Mouse (Mus musculus): ENCODE measurements around the gene Churc1.
"Not testable (repeated sequence)": the region's sequence is repeated elsewhere in the genome, so short reads cannot be mapped to it uniquely, and the experiment has no call there.

Gene Churc1

GRCm38 (mm10) chr12:76792540-76792939, 27.2 kb downstream of the Churc1 start:
- DNase-seq (ENCODE audit: low spot score in 2 of 2): not testable (repeated sequence)

GRCm38 (mm10) chr12:76795350-76795749, 30.0 kb downstream of the Churc1 start, which contains the start of gene Gpx2:
Gene Gpx2, minus strand, starts transcription at chr12:76795554.
- DNase-seq (ENCODE audit: low spot score in 2 of 2): no peak

- no peak for DNase-seq (ENCODE audit: low spot score in 2 of 2)
Observed at GRCm38 (mm10) chr12:76796938-76797539, 31.7 kb downstream of the Churc1 start.

DNA sequence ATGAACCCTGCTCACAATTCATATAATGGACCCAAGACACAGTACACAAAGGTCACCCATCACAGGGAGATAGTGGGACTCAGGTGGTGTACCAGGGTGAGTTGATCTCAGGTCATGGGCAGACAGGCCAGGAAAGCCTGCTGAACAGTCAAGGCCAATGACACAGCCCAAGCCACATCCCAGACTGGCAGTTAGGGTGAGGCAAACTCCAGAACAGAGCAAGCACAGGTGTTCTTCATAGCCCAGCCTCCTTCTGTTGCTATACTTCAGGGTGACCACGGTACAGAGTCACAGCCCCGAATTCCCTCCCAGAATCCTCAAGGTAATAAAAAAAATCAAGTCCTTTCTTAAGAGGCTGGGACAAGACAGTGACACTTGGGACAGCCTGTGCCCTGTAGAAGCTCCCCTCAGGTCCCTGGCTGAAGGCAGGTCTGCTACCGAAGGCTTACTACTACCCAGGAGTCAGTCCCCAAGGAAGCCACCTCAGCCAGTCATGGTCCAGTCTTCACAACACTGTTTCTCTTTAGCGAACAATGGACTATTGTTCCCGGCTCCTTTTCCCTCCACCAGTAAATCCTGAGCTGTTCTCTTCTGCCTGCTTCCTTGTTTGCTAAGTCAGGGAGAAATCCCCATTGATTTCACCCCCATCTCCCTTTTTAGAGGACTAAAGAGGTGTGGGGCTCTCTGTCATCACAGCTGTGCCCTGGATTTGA, 32.8 kb downstream of the Churc1 start:
- DNase-seq (ENCODE audit: low spot score in 2 of 2): no peak

DNA sequence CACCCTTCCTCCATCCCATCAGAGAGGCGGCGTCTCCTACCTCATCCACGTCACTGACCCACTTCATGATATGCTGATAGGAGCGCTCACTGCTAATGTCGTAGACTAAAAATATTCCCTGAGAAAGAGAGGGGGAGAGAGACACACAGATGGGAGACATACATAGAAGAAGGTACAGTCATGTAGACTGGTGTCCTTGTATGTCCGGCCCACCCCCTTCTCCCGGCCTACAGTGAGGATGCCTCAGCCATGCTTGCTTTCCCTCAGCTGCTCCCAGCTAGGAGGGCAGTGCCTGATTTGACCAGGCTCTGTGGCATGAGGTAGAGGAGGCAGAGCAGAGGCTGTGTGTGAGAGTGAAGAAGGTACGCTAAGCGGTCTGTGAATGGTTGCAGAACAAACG, 37.7 kb downstream of the Churc1 start:
- DNase-seq (ENCODE audit: low spot score in 2 of 2): no peak

GRCm38 (mm10) chr12:76803700-76804252, 38.4 kb downstream of the Churc1 start:
- DNase-seq (ENCODE audit: low spot score in 2 of 2): peak in 1 of 2 experiments; percentile 63

GRCm38 (mm10) chr12:76805056-76805811, 39.9 kb downstream of the Churc1 start:
- DNase-seq (ENCODE audit: low spot score in 2 of 2): no peak

DNA sequence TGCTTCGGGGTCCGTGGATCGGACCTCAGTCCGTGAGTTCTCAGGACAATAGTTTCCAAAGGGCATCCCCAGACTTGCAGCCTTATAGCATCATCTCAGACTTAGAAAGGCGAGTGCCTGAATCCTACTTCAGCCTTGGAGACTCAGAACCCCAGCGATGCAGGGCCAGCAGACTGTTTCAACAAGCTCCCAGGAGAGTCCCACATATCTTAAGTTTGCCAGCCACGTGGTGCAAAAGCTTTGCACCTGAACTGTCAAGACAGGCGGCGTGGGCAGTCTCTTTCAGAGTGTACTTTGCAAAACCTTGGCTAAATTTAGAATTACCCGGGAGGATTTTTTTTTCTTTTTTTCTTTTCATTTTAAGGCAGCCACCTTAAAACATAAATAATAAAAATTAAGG, 42.5 kb downstream of the Churc1 start:
- DNase-seq (ENCODE audit: low spot score in 2 of 2): peak; percentile 66 to 67

GRCm38 (mm10) chr12:76810491-76810890, 45.2 kb downstream of the Churc1 start:
- no peak for DNase-seq (ENCODE audit: low spot score in 2 of 2)

- no peak for DNase-seq (ENCODE audit: low spot score in 2 of 2)
Observed at GRCm38 (mm10) chr12:76811006-76811405, 45.7 kb downstream of the Churc1 start.

DNA sequence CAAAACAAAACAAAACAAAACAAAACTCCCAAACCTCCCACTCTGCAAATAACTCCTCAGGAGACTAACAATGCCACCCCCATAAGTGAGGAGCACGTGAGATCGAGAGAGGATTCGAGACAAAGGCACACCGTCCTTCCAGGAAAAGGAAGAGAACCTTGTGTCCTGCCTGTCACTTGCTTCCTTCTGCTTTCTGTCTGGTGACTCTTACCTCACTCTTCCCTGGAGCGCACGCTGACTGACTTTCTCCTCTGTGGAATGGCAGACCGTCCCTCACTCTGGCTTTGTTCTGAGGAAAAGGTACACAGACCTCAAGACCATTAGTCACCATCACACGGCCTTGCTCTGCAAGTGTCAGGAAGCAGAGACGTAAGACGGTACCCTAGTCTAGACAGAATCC, 48.2 kb downstream of the Churc1 start:
- no peak for DNase-seq (ENCODE audit: low spot score in 2 of 2)

DNA sequence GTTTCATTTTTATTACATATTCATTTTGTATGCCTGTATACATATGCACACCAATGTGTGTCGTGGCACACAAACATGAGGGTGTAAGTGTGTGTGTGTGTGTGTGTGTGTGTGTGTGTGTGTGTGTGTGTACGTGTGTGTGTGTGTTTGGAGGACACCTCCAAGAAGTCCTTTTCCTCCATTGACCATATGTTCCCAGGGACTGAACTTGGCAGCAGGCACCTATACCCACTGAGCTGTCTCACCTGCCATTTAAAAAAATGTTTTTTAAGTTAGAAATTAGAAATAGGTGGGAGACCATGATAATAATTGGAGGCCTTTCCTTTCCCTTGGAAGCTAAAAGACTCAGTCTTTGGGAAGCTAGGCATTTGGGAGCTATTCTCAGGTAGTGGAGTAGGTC, 48.8 kb downstream of the Churc1 start:
- no peak for DNase-seq (ENCODE audit: low spot score in 2 of 2)

DNA sequence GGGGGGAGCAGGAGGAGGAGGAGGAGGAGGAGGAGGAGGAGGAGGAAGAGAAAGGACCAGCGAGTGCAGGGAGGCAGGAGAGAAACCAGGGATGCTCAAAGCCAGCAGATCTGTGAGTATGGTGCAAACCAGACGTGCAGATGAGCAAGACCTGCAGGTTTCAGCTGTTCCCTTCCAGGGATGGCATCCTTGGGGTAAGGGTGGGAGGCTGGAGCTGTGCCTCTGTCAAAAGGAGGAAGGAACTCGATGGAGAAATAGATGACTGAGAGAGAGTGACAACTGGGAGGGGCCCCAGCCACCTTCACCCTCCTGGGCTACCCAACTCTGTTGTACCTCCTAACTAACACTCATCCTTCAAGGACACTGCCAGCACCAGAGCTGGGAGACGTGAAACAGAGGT, 51.4 kb downstream of the Churc1 start:
- DNase-seq (ENCODE audit: low spot score in 2 of 2): no peak

GRCm38 (mm10) chr12:76817176-76817575, 51.8 kb downstream of the Churc1 start:
- no peak for DNase-seq (ENCODE audit: low spot score in 2 of 2)

- no peak for DNase-seq (ENCODE audit: low spot score in 2 of 2)
Observed at GRCm38 (mm10) chr12:76818120-76818519, 52.8 kb downstream of the Churc1 start.

- peak; percentile 81 to 85 for DNase-seq (ENCODE audit: low spot score in 2 of 2)
Observed at GRCm38 (mm10) chr12:76818908-76819307, 53.6 kb downstream of the Churc1 start.

- DNase-seq (ENCODE audit: low spot score in 2 of 2): no peak
Observed at GRCm38 (mm10) chr12:76819816-76820215, 54.5 kb downstream of the Churc1 start.

- DNase-seq (ENCODE audit: low spot score in 2 of 2): no peak
Observed at GRCm38 (mm10) chr12:76820615-76821014, 55.3 kb downstream of the Churc1 start.

DNA sequence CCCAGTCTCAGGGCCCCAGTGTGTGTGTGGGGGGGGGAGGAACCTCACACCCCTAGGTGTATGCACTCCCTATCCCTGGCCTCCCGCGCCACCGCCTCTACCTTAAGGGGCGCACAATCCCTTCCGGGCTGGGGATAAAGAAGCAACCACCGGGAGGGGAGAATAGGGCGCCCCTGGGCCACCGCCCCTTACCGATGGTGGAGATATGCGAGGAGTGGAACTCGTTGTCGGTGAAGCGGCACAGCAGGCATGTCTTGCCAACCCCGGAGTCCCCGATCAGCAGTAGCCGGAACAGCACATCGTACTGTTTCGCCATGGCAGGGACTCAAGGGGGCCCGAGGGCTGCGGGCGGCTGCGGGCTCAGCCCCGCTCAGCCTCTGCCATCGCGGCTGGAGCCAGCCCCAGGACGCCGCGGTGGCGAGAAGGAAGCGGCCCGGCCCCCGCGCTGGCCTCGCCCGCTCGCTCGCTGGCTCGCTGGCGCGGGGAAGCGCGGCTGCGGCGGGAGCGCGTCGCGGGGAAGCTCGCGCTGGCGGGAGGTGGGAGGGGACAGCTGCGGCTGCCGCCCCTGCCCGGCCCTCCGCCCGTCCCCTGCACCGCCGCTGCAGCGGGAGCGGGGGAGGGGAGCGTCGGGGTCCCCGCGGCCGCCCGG, 56.8 kb downstream of the Churc1 start:
- DNase-seq (ENCODE audit: low spot score in 2 of 2): no peak

- no peak for DNase-seq (ENCODE audit: low spot score in 2 of 2)
Observed at GRCm38 (mm10) chr12:76822651-76823041, 57.3 kb downstream of the Churc1 start, which contains the start of gene Rab15. Gene Rab15, minus strand, starts transcription at chr12:76822908.

GRCm38 (mm10) chr12:76825283-76825682, 59.9 kb downstream of the Churc1 start:
- no peak for DNase-seq (ENCODE audit: low spot score in 2 of 2)

DNA sequence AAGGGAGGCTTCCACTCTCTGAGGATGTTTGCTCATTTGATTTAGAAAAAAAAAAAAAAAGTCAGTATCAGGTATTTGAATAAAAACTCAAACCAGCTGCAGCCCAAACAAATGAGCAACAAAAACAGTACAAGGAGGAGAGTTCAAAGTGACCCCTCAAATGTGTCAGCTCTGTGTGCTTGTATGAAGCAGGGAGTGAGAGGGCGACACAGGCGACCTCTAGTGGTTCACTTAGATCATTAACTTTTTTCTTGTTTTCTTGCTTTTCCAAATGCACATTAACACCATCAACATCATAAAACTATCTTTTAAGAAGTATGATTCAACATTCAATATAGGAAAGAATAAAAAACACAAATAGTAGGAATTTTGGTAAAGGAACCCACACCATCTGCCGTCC, 67.4 kb downstream of the Churc1 start:
- no peak for DNase-seq (ENCODE audit: low spot score in 2 of 2)
